Mouse (Mus musculus) limb, embryonic 14.5 days (tissue): Measurements from ENCODE around the gene Sctr. TPM values are rescaled to one million over a fixed set of nuclear protein-coding genes. Genes with fewer than 3 reads are reported as not detected.

Source experiments
- ATAC-seq: fragments of 200-750 bp; cut with Nextera tagmentation; 2 replicates; pipeline ENCODE4 v1.8.0; 2017; ENCODE audit warnings: low read depth, moderate number of reproducible peaks, moderate TSS enrichment; ENCODE audit not compliant: low FRiP score
- DNase-seq: peaks from one replicate; pipeline ENCODE4 v3.0.0-alpha.2; 2015; ENCODE audit warnings: low spot score
- H3K27ac ChIP-seq: fragments of 300-500 bp; sonication (generic); replicated peaks from 2 replicates; pipeline ENCODE4 v1.5.1; 2014; ENCODE audit warnings: low read depth, mild to moderate bottlenecking, low read length, moderate library complexity, mixed read lengths
- H3K27me3 ChIP-seq: fragments of 300-500 bp; sonication (generic); 2 replicates; pipeline ENCODE4 v1.6.1; 2014; ENCODE audit warnings: low read length, mixed read lengths; ENCODE audit not compliant: control insufficient read depth, insufficient read depth
- H3K36me3 ChIP-seq: fragments of 300-500 bp; sonication (generic); 2 replicates; pipeline ENCODE4 v1.6.1; 2014; ENCODE audit warnings: mild to moderate bottlenecking, low read length, moderate library complexity, mixed read lengths; ENCODE audit not compliant: control insufficient read depth, insufficient read depth
- H3K4me1 ChIP-seq: fragments of 300-500 bp; sonication (generic); 2 replicates; pipeline ENCODE4 v1.6.1; 2014; ENCODE audit warnings: antibody characterized with exemption, low read length, mixed read lengths; ENCODE audit not compliant: control insufficient read depth, insufficient read depth
- H3K4me2 ChIP-seq: fragments of 300-500 bp; sonication (generic); replicated peaks from 2 replicates; pipeline ENCODE4 v1.6.1; 2014; ENCODE audit warnings: low read depth, mild to moderate bottlenecking, low read length, moderate library complexity; ENCODE audit not compliant: severe bottlenecking
- H3K4me3 ChIP-seq: fragments of 300-500 bp; sonication (generic); replicated peaks from 2 replicates; pipeline ENCODE4 v1.5.1; 2014; ENCODE audit warnings: low read length
- H3K9ac ChIP-seq: fragments of 300-500 bp; sonication (generic); 2 replicates; pipeline ENCODE4 v1.6.1; 2014; ENCODE audit warnings: mild to moderate bottlenecking, low read depth, low read length, moderate library complexity; ENCODE audit not compliant: severe bottlenecking
- H3K9me3 ChIP-seq: fragments of 300-500 bp; sonication (generic); 2 replicates; pipeline ENCODE4 v1.6.1; 2016; ENCODE audit warnings: low read length; ENCODE audit not compliant: control insufficient read depth
- POLR2A ChIP-seq: fragments of 200-500 bp; IDR thresholded peaks from 2 replicates; pipeline ENCODE4 v1.8.0; 2012; ENCODE audit warnings: inconsistent platforms, mild to moderate bottlenecking, moderate library complexity, borderline replicate concordance; ENCODE audit not compliant: insufficient read depth, insufficient read length; ENCODE audit errors: extremely low read depth
- WGBS: fragments of 180-500 bp; shearing (Covaris S2); extraction: QIAGEN DNeasy Blood & Tissue Kit; methylation state at CpG from one replicate; pipeline ENCODE4 v1.1.7; 2014; 5-methylcytosine and 5-hydroxymethylcytosine counted together
- polyA plus RNA-seq, 2 experiments: library from polyadenylated mRNA; depleted of rRNA in 1 of 2; stranded (reverse) in 1 of 2; unstranded in 1 of 2; fragments of >200 nt; fragmentation: Nextera tagmentation in 1 of 2; extraction: Ambion mirVana in 1 of 2; gene quantifications; 2 replicates each; pipeline versions ENCODE4 v1.2.1 to v1.2.3; 2012 to 2014

Sctr gene
- polyA plus RNA-seq, 2 experiments, result 0.29 to 0.55 TPM

GRCm38 (mm10) chr1:119973117-119973516 is 33.6 kb upstream of the Sctr start:
- Histone ChIP-seq H3K27ac (no peak overlapping the region), H3K4me2 (no peak overlapping the region), H3K36me3 (no peaks in the 10 kb centered on the region), H3K9me3 (no peaks in the 10 kb centered on the region), H3K9ac (no peak overlapping the region), H3K27me3 (no peaks in the 10 kb centered on the region), H3K4me3 (no peak overlapping the region), H3K4me1 (no peaks in the 10 kb centered on the region)
- WGBS, result 31% methylated on average over 4 of the region's 4 CpGs
- no peak for TF ChIP-seq POLR2A
- ATAC-seq (no peak), DNase-seq (no peak)

GRCm38 (mm10) chr1:119975141-119975540 is 31.6 kb upstream of the Sctr start:
- WGBS, result 57% methylated on average over 4 of the region's 4 CpGs
- Histone ChIP-seq H3K4me3 (no peak overlapping the region), H3K27ac (no peak overlapping the region), H3K4me1 (no peaks in the 10 kb centered on the region), H3K9me3 (no peaks in the 10 kb centered on the region), H3K27me3 (no peaks in the 10 kb centered on the region), H3K36me3 (no peaks in the 10 kb centered on the region), H3K9ac (no peak overlapping the region), H3K4me2 (no peak overlapping the region)
- TF ChIP-seq POLR2A, result no peak
- ATAC-seq, result no peak
- no peak for DNase-seq

- no peak overlapping the region for H3K27ac ChIP-seq
- H3K27me3 ChIP-seq, result no peaks in the 10 kb centered on the region
- H3K4me3 ChIP-seq, result no peak overlapping the region
- ATAC-seq (no peak), DNase-seq (no peak)
- WGBS, result 65% methylated on average over 5 of the region's 5 CpGs
- no peak overlapping the region for H3K9ac ChIP-seq
- no peaks in the 10 kb centered on the region for H3K4me1 ChIP-seq
- no peak for TF ChIP-seq POLR2A
- no peaks in the 10 kb centered on the region for H3K9me3 ChIP-seq
- no peaks in the 10 kb centered on the region for H3K36me3 ChIP-seq
- H3K4me2 ChIP-seq, result no peak overlapping the region
These were observed 20.1 kb upstream of the Sctr start for GRCm38 (mm10) chr1:119986555-119986954.

- WGBS, result 7% methylated on average over 30 of the region's 30 CpGs
- ATAC-seq, result peak; percentile 91
- peak within 1 kb of the TSS; percentile 34; the same call in 1 of the 2 replicates for H3K9ac ChIP-seq
These were observed 9.7 kb upstream of the Sctr start, which contains the start of gene Cfap221 for GRCm38 (mm10) chr1:119996798-119997581. TSS of gene Cfap221 (minus strand) at chr1:119997234.

GRCm38 (mm10) chr1:119997644-119998043 is 9.1 kb upstream of the Sctr start:
- no peaks in the 10 kb centered on the region for H3K9me3 ChIP-seq
- DNase-seq (no peak), ATAC-seq (no peak)
- no peaks in the 10 kb centered on the region for H3K36me3 ChIP-seq
- H3K4me2 ChIP-seq, result peak overlapping the region; percentile 75
- WGBS, result 31% methylated on average over 5 of the region's 5 CpGs
- no peak overlapping the region for H3K27ac ChIP-seq
- no peak overlapping the region for H3K9ac ChIP-seq
- no peaks in the 10 kb centered on the region for H3K4me1 ChIP-seq
- no peak for TF ChIP-seq POLR2A
- no peaks in the 10 kb centered on the region for H3K27me3 ChIP-seq
- peak overlapping the region; percentile 45 for H3K4me3 ChIP-seq

More at GRCm38 (mm10) chr1:119996798-119997581, 9.7 kb upstream of the Sctr start, which contains the start of gene Cfap221:
- no peaks in the 10 kb centered on the region for H3K36me3 ChIP-seq
- no peak for TF ChIP-seq POLR2A
- no peaks in the 10 kb centered on the region for H3K27me3 ChIP-seq
- H3K9me3 ChIP-seq, result no peaks in the 10 kb centered on the region
- H3K27ac ChIP-seq, result no peak within 1 kb of the TSS
- peak within 1 kb of the TSS; percentile 75 for H3K4me2 ChIP-seq
- peak; percentile 84 for DNase-seq
- peak within 1 kb of the TSS; percentile 45 for H3K4me3 ChIP-seq
- no peaks in the 10 kb centered on the region for H3K4me1 ChIP-seq
